Mouse (Mus musculus) kidney, embryonic 15.5 days (tissue): ENCODE measurements around the gene Dnaaf2. TPM values are rescaled to one million over a fixed set of nuclear protein-coding genes. Genes with fewer than 3 reads are reported as not detected.

ENCODE experiments used
- ATAC-seq: fragments of 200-750 bp; cut with Nextera tagmentation; replicated peaks from 2 replicates; pipeline ENCODE4 v1.8.0; 2017; ENCODE audit warnings: moderate TSS enrichment; ENCODE audit not compliant: low FRiP score
- H3K27ac ChIP-seq: fragments of 300-500 bp; sonication (generic); 2 replicates; pipeline ENCODE4 v1.5.1; 2015; ENCODE audit warnings: mild to moderate bottlenecking, inconsistent platforms
- H3K27me3 ChIP-seq: fragments of 300-500 bp; sonication (generic); 2 replicates; pipeline ENCODE4 v1.6.1; 2015; ENCODE audit warnings: inconsistent platforms
- H3K36me3 ChIP-seq: fragments of 300-500 bp; sonication (generic); 2 replicates; pipeline ENCODE4 v1.6.1; 2015; ENCODE audit warnings: inconsistent platforms
- H3K4me1 ChIP-seq: fragments of 300-500 bp; sonication (generic); 2 replicates; pipeline ENCODE4 v1.6.1; 2015; ENCODE audit warnings: inconsistent platforms
- H3K4me2 ChIP-seq: fragments of 300-500 bp; sonication (generic); 2 replicates; pipeline ENCODE4 v1.6.1; 2015; ENCODE audit warnings: moderate library complexity, mild to moderate bottlenecking, inconsistent platforms
- H3K4me3 ChIP-seq: fragments of 300-500 bp; sonication (generic); replicated peaks from 2 replicates; pipeline ENCODE4 v1.5.1; 2015; ENCODE audit warnings: mild to moderate bottlenecking, inconsistent platforms
- H3K9ac ChIP-seq: fragments of 300-500 bp; sonication (generic); 2 replicates; pipeline ENCODE4 v1.6.1; 2015; ENCODE audit warnings: mild to moderate bottlenecking, inconsistent platforms
- H3K9me3 ChIP-seq: fragments of 300-500 bp; sonication (generic); replicated peaks from 2 replicates; pipeline ENCODE4 v1.6.1; 2016; ENCODE audit warnings: inconsistent platforms
- WGBS: fragments of 180-500 bp; shearing (Covaris S2); methylation state at CpG from one replicate; pipeline ENCODE4 v1.1.7; 2015; ENCODE audit warnings: mixed read lengths; 5-methylcytosine and 5-hydroxymethylcytosine counted together
- polyA plus RNA-seq: library from polyadenylated mRNA; unstranded; fragments of >200 nt; fragmentation: Nextera tagmentation; extraction: Ambion mirVana; gene quantifications from 2 replicates; pipeline ENCODE4 v1.2.1, GENCODE M21; 2015

Dnaaf2 gene
- polyA plus RNA-seq, 1 experiment from 2014 or later = 9.5 TPM

DNA sequence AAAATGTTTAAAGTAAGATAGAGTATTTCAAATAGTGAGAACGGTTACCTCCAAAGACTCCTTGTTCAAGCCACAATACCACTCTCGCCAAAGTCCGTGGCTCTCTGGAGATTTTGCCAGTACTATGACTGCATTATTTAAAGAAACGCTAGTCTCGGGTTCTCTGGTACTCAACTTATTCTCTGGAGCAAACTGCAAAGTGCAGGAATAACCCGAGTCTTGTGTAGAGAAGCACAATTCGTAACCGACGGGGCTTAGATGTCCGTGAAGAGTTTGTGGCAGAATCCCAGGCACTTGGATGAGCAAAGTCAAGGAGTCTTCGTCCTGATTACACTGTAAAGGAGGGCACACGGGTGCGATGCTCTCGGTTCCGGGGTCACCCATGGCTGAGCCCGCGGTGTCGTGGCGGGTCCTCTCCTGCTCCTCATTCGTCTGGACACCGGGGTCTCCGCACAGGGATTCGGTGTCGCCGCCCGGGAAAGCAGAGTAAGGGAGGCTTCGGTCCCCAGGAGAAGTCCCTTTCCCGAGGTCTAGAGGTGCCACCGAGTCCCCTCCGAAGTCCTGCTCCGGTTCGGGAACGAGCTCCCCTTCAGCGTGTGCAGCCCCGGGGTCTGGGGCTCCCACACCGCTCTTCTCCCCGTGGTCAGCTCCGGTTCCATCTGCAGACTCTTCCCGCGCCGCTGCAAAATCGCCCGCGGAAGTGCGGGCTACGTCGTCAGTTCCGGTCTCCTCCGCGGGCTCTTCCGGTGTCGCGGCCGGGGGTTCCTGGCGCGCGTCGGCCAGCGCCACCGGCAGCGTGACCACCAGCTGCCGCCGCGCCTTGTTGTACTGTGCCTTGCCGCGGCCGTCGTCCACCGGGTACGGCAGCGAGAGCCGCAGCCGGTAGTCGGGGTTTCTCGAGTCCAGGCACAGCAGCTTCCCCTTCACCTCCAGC, 1.5 kb downstream of the Dnaaf2 start, which contains the start of gene Gm49383:
TSS of gene Gm49383 (minus strand) at position 661 of the 934 bp plus-strand sequence.
- Histone ChIP-seq H3K36me3 (peaks cover 30% of the 10 kb centered on the region), H3K4me1 (peaks cover 22% of the 10 kb centered on the region), H3K27me3 (no peaks in the 10 kb centered on the region), H3K9me3 (no peaks in the 10 kb centered on the region), H3K4me2 (peak within 1 kb of the TSS; percentile 92), H3K27ac (peak within 1 kb of the TSS; percentile 94), H3K9ac (peak within 1 kb of the TSS; percentile 80), H3K4me3 (peak within 1 kb of the TSS; percentile 94)
- under 1% methylated on average over 75 of the region's 75 CpGs for whole genome bisulfite sequencing
- ATAC-seq = peak; percentile 76

DNA sequence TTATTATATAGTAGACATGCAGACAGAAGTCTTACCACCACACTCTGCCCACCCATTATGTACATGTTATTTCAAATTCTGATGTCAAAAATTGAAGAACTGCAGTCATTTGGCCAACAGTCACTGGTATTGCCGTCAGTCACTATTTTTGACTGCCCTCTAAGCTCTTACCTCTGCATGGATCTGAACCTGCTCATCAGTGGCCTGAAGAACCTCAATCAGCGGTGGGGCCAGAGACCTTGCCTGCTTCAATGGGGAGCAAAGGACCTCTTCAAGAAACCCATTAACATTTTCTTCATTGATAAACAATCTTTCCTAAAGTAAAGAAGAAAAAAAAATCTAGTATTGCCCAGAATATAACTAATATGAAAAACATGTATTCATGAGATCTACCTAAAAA, 5.6 kb downstream of the Dnaaf2 start:
- no peak for ATAC-seq
- 96% methylated on average over 2 of the region's 2 CpGs for WGBS
- Histone ChIP-seq H3K36me3 (peaks cover 43% of the 10 kb centered on the region), H3K9ac (no peak overlapping the region), H3K27me3 (no peaks in the 10 kb centered on the region), H3K9me3 (no peaks in the 10 kb centered on the region), H3K27ac (no peak overlapping the region), H3K4me1 (peaks cover 7% of the 10 kb centered on the region), H3K4me3 (no peak overlapping the region), H3K4me2 (no peak overlapping the region)

DNA sequence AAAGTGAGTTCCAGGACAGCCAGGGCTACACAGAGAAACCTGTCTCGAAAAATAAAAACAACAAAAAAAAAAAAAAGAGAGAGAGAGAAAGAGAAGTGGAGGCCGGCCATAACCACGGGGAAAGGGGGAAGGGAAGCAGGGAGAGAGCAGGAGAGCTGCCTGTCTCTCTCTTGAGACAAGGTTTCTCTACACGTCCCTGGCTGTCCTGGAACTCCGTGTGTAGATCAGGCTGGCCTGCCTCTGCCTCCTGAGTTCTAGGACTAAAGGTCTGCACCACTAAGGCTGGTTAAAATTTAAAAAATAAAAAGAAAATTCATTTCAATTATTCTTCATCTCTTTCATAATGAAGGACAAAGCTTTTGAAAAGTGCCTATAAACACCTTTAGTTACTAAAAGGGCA, 6.8 kb downstream of the Dnaaf2 start:
- 92% methylated on average over 5 of the region's 5 CpGs for WGBS
- H3K4me2 ChIP-seq = no peak overlapping the region

DNA sequence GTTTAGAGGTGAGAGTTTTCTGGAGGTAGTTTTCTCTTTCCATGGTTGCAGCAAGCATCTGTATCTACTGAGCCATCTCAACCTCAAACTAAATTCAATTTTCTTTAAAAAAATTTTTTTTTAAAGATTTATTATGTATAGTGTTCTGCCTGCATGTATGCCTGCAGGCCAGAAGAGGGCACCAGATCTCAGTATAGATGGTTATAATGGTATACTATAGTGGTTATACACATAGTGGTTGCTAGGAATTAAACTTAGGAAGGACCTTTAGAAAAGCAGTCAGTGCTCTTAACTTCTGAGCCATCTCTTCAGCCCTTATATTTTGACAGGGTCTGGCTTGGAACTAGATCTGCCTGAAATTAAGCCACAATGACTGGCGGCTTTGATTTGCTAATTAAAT, 7.7 kb downstream of the Dnaaf2 start:
- H3K27me3 ChIP-seq = no peaks in the 10 kb centered on the region
- H3K27ac ChIP-seq = no peak overlapping the region
- no peaks in the 10 kb centered on the region for H3K9me3 ChIP-seq
- H3K9ac ChIP-seq = no peak overlapping the region
- H3K36me3 ChIP-seq = peaks cover 50% of the 10 kb centered on the region
- 100% methylated on average over 1 of the region's 1 CpGs for WGBS
- no peak overlapping the region for H3K4me3 ChIP-seq
- no peak for ATAC-seq
- no peak overlapping the region for H3K4me2 ChIP-seq
- H3K4me1 ChIP-seq = peaks cover 15% of the 10 kb centered on the region

More for the DNA sequence above, 6.8 kb downstream of the Dnaaf2 start:
- Histone ChIP-seq H3K27ac (no peak overlapping the region), H3K36me3 (peaks cover 50% of the 10 kb centered on the region), H3K4me1 (peaks cover 16% of the 10 kb centered on the region), H3K4me3 (no peak overlapping the region), H3K9me3 (no peaks in the 10 kb centered on the region), H3K27me3 (no peaks in the 10 kb centered on the region), H3K9ac (no peak overlapping the region)
- ATAC-seq = no peak

DNA sequence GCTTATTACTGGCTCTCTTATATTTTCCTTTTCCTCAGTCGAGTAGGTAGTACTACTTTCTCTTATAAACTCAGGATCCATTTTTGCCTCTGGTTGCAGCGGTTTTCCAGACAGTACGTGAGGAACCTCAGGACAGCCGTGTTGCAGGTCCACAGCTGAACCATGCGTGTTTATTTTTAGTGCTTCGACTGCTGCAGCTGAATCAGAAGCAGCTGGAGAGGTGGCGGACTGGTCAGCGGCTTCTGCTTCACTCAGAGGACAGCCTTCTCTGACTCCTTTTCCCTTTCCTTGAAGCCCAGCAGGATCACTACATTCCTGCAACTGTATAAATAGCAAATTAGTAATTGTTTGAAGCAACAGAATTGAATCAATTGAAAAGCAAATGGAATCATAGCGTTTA, 8.2 kb downstream of the Dnaaf2 start:
- H3K9me3 ChIP-seq = no peaks in the 10 kb centered on the region
- no peak overlapping the region for H3K4me3 ChIP-seq
- H3K4me1 ChIP-seq = peaks cover 16% of the 10 kb centered on the region
- 92% methylated on average over 9 of the region's 9 CpGs for WGBS
- no peaks in the 10 kb centered on the region for H3K27me3 ChIP-seq
- H3K27ac ChIP-seq = no peak overlapping the region
- no peak overlapping the region for H3K4me2 ChIP-seq
- peaks cover 50% of the 10 kb centered on the region for H3K36me3 ChIP-seq
- no peak overlapping the region for H3K9ac ChIP-seq
- ATAC-seq = no peak

DNA sequence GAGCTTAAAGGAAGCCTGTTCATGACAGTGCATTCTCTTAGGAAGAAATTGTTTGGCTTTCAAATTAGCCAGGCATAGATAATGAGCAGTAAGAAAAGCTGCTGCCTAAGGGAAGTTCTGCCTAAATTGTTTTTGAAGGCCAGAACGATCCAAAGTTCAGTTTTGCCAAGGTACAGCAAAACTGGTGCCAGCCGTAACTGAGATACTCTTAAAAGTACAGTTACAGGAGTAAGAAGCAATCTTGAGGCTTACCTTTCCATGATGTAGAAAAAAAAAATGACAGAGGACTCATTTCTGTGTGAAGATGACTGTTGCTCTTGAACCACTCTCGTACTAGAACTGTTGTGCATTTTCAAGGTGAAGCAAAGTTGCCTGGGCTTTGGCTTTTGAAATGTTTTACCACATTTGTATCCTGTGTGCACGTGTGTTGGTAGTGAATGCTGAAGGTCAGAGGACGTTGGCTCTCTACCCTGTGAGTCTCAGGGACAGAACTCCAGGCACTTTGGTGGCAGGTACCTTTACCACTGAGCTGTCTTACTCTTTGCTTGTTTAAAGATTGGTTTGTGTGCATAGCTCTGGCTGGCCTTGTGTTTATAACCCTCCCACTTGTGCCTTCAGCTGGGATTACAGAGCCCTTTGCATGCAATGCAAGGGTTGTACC, 11.3 kb downstream of the Dnaaf2 start:
- Histone ChIP-seq H3K4me3 (0 out of 2 replicates have a peak overlapping the region, but pooled peaks have one; percentile 5), H3K4me1 (peaks cover 19% of the 10 kb centered on the region), H3K27ac (peak overlapping the region; percentile 38; the same call in 1 of the 2 replicates), H3K4me2 (peak overlapping the region; percentile 17), H3K9ac (no peak overlapping the region), H3K9me3 (no peaks in the 10 kb centered on the region), H3K36me3 (peaks cover 48% of the 10 kb centered on the region), H3K27me3 (no peaks in the 10 kb centered on the region)
- WGBS = 67% methylated on average over 5 of the region's 5 CpGs
- no peak for ATAC-seq

DNA sequence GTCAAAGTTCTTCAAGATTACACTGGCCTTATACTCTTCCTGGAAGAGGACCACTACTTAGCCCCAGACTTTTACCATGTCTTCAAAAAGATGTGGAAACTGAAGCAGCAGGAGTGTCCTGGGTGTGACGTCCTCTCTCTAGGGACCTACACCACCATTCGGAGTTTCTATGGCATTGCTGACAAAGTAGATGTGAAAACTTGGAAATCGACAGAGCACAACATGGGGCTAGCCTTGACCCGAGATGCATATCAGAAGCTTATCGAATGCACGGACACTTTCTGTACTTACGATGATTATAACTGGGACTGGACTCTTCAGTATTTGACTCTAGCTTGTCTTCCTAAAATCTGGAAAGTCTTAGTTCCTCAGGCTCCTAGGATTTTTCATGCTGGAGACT, 12.9 kb downstream of the Dnaaf2 start:
- 76% methylated on average over 7 of the region's 7 CpGs for WGBS
- H3K9ac ChIP-seq = peak overlapping the region; percentile 89
- H3K4me2 ChIP-seq = peak overlapping the region; percentile 80
- peaks cover 19% of the 10 kb centered on the region for H3K4me1 ChIP-seq
- H3K27me3 ChIP-seq = no peaks in the 10 kb centered on the region
- peaks cover 46% of the 10 kb centered on the region for H3K36me3 ChIP-seq
- no peaks in the 10 kb centered on the region for H3K9me3 ChIP-seq
- H3K27ac ChIP-seq = 0 out of 2 replicates have a peak overlapping the region, but pooled peaks have one; percentile 91
- H3K4me3 ChIP-seq = peak overlapping the region; percentile 67
- no peak for ATAC-seq

DNA sequence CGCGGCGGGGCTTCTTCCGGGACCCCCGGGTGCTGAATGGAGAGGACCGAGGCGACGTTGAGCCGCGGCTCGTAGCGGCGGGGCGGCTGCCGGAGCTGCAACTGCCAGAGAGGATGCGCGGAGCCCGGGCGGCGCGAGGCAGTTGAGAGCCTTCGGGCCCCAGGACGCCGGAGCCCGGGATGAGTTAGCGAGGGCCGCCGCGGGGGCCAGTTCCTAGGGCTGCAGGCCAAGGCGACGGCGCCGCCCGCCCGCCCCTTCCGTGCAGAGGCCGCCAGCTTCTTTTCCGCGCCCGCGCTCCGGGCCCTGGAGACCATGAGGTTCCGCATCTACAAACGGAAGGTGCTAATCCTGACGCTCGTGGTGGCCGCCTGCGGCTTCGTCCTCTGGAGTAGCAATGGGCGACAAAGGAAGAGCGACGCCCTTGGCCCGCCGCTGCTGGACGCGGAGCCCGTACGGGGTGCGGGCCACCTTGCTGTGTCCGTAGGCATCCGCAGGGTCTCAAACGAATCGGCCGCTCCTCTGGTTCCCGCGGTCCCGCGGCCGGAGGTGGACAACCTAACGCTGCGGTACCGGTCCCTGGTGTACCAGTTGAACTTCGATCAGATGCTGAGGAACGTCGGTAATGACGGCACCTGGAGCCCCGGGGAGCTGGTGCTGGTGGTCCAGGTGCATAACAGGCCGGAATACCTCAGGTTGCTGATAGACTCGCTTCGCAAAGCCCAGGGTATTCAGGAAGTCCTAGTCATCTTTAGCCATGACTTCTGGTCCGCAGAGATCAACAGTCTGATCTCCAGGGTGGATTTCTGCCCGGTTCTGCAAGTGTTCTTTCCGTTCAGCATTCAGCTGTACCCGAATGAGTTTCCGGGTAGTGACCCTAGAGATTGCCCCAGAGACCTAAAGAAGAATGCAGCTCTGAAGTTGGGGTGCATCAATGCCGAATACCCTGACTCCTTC, 13.6 kb downstream of the Dnaaf2 start:
- H3K4me2 ChIP-seq = peak overlapping the region; percentile 80
- peaks cover 38% of the 10 kb centered on the region for H3K36me3 ChIP-seq
- peaks cover 19% of the 10 kb centered on the region for H3K4me1 ChIP-seq
- peak; percentile 74 for ATAC-seq
- 1% methylated on average over 80 of the region's 86 CpGs for WGBS
- H3K9me3 ChIP-seq = no peaks in the 10 kb centered on the region
- peak overlapping the region; percentile 89 for H3K9ac ChIP-seq
- H3K27ac ChIP-seq = peak overlapping the region; percentile 91
- peak overlapping the region; percentile 67 for H3K4me3 ChIP-seq
- H3K27me3 ChIP-seq = no peaks in the 10 kb centered on the region

DNA sequence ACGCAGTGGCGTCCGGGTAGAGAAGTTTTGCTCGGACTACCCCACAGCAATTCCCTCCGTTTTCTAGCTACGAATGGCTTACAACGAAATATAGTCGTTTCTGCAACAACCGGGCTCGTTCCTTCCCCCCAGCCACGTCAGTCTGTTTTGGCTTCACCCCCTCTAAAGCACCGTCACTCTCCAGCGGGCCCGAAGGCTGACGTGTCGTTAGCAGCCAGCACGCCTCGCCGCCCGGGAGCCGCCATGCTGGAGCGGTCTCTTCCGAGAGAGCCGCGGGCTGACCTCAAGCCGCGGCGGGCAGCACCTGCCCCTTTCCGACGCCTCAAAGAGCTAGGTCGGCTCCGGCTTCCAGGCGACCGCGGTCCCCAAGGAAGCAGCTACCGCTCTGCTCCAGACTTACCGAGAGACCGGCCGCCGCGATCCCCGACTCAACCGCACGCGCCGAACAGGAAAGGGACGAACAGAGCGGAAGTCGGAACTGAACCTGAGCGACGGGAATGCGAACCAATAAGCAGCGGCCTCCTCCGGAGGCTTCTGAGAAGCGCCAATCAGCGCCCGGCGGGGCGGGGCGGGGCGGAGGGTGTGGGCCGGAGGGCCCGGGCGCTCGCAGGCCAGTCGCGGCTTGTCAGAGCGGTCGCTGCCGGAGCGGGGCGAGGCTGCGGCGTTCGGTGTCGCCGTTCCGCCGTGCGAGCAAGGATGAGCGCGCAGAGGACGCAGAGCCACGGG, 14.5 kb downstream of the Dnaaf2 start, which contains the start of the genes Rpl36al and Mgat2:
TSS of gene Rpl36al (minus strand) at position 501 of the 726 bp plus-strand sequence.
TSS of gene Mgat2 (plus strand) at position 575 of the 726 bp plus-strand sequence.
- peaks cover 19% of the 10 kb centered on the region for H3K4me1 ChIP-seq

DNA sequence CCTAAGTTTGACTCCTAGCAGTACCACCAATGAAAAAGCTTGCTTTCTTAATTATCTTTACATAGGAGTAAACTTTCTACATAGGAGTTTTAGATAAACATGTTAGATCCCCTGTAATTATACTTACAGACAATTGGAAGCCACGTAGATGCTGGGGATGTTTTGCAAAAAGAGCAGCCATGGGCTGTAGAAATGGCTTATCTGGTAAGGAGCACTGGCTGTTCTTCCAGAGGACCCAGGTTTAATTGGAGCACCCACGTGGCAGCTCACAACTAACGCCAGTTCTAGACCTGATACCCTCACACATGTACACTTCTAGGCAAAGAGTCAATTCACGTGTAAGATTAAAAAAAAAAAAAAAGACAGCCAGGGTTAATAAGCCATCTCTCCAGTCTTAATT, 16.4 kb downstream of the Dnaaf2 start:
- peaks cover 24% of the 10 kb centered on the region for H3K36me3 ChIP-seq
- no peaks in the 10 kb centered on the region for H3K27me3 ChIP-seq
- WGBS = 88% methylated on average over 4 of the region's 4 CpGs
- H3K4me3 ChIP-seq = no peak overlapping the region
- H3K9ac ChIP-seq = no peak overlapping the region
- no peaks in the 10 kb centered on the region for H3K9me3 ChIP-seq
- no peak overlapping the region for H3K4me2 ChIP-seq
- H3K27ac ChIP-seq = no peak overlapping the region
- ATAC-seq = no peak
- H3K4me1 ChIP-seq = peaks cover 12% of the 10 kb centered on the region

More for the DNA sequence above, 14.5 kb downstream of the Dnaaf2 start, which contains the start of the genes Rpl36al and Mgat2:
- peak within 1 kb of the TSS; percentile 89 for H3K9ac ChIP-seq
- H3K4me2 ChIP-seq = peak within 1 kb of the TSS; percentile 85
- no peaks in the 10 kb centered on the region for H3K27me3 ChIP-seq
- peak within 1 kb of the TSS; percentile 67 for H3K4me3 ChIP-seq
- no peaks in the 10 kb centered on the region for H3K9me3 ChIP-seq
- ATAC-seq = peak; percentile 99
- under 1% methylated on average over 84 of the region's 84 CpGs for WGBS
- peak within 1 kb of the TSS; percentile 91 for H3K27ac ChIP-seq
- H3K36me3 ChIP-seq = peaks cover 31% of the 10 kb centered on the region

DNA sequence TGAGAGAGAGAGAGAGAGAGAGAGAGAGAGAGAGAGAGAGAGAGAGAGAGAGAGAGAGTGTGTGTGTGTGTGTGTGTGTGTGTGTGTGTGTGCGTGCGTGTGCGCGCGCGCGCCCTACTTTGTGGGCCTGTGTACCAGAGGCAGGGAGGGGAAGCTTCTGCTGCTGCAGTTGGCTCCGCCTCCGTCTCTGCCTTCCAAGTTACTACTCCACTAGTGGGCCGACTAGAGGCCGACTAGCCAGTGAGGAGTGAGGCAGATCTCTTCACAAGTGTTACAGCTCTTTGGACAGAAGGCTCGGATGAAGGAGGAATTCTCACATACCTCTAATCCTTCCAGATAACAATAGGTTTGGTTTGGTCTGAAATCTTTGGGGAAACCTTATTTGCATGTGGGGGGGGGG, 18.9 kb downstream of the Dnaaf2 start:
- Histone ChIP-seq H3K4me2 (no peak overlapping the region), H3K36me3 (peaks cover 48% of the 10 kb centered on the region), H3K9me3 (no peaks in the 10 kb centered on the region), H3K9ac (no peak overlapping the region), H3K4me1 (no peaks in the 10 kb centered on the region), H3K27me3 (no peaks in the 10 kb centered on the region), H3K27ac (no peak overlapping the region), H3K4me3 (no peak overlapping the region)
- WGBS = 82% methylated on average over 12 of the region's 12 CpGs
- no peak for ATAC-seq
